Mouse (Mus musculus) heart, embryonic 11.5 days (tissue): ENCODE data around the gene Gm20517. TPM values are rescaled to one million over a fixed set of nuclear protein-coding genes. Genes with fewer than 3 reads are reported as not detected.

Source experiments
- ATAC-seq: fragments of 200-750 bp; cut with Nextera tagmentation; replicated peaks from 2 replicates; pipeline ENCODE4 v1.8.0; 2017; ENCODE audit warnings: moderate library complexity; ENCODE audit not compliant: insufficient number of reproducible peaks, low FRiP score, low TSS enrichment
- H3K27ac ChIP-seq: fragments of 300-500 bp; sonication (generic); 2 replicates; pipeline ENCODE4 v1.5.1; 2014; ENCODE audit warnings: mild to moderate bottlenecking, low read depth, low read length
- H3K27me3 ChIP-seq: fragments of 300-500 bp; sonication (generic); 2 replicates; pipeline ENCODE4 v1.6.1; 2014; ENCODE audit warnings: mild to moderate bottlenecking, low read length, mixed read lengths; ENCODE audit not compliant: control insufficient read depth, insufficient read depth
- H3K36me3 ChIP-seq: fragments of 300-500 bp; sonication (generic); 2 replicates; pipeline ENCODE4 v1.6.1; 2014; ENCODE audit warnings: mild to moderate bottlenecking, low read length, moderate library complexity, mixed read lengths; ENCODE audit not compliant: control insufficient read depth, insufficient read depth
- H3K4me1 ChIP-seq: fragments of 300-500 bp; sonication (generic); 2 replicates; pipeline ENCODE4 v1.6.1; 2014; ENCODE audit warnings: low read length; ENCODE audit not compliant: control insufficient read depth, insufficient read depth
- H3K4me2 ChIP-seq: fragments of 300-500 bp; sonication (generic); 2 replicates; pipeline ENCODE4 v1.6.1; 2014; ENCODE audit warnings: mild to moderate bottlenecking, moderate library complexity
- H3K4me3 ChIP-seq: fragments of 300-500 bp; sonication (generic); 2 replicates; pipeline ENCODE4 v1.5.1; 2014; ENCODE audit warnings: low read depth, low read length
- H3K9ac ChIP-seq: fragments of 300-500 bp; sonication (generic); 2 replicates; pipeline ENCODE4 v1.6.1; 2014; ENCODE audit warnings: mild to moderate bottlenecking, low read depth, low read length, moderate library complexity
- H3K9me3 ChIP-seq: fragments of 300-500 bp; sonication (generic); replicated peaks from 2 replicates; pipeline ENCODE4 v1.6.1; 2016; ENCODE audit warnings: low read length; ENCODE audit not compliant: control insufficient read depth
- WGBS: fragments of 180-500 bp; shearing (Covaris S2); extraction: QIAGEN DNeasy Blood & Tissue Kit; methylation state at CpG from one replicate; pipeline ENCODE4 v1.1.7; 2014; ENCODE audit not compliant: insufficient replicate concordance; 5-methylcytosine and 5-hydroxymethylcytosine counted together
- polyA plus RNA-seq: library from polyadenylated mRNA; unstranded; fragments of >200 nt; fragmentation: Nextera tagmentation; extraction: Ambion mirVana; gene quantifications from 2 replicates; pipeline ENCODE4 v1.2.1, GENCODE M21; 2014

The Gm20517 gene
- polyA plus RNA-seq, 1 experiment from 2014 or later: 1.6 TPM

- H3K9ac ChIP-seq: no peak overlapping the region
- H3K4me2 ChIP-seq: no peak overlapping the region
- H3K4me1 ChIP-seq: no peaks in the 10 kb centered on the region
- H3K36me3 ChIP-seq: no peaks in the 10 kb centered on the region
- H3K27me3 ChIP-seq: no peaks in the 10 kb centered on the region
- H3K4me3 ChIP-seq: no peak overlapping the region
- H3K9me3 ChIP-seq: no peaks in the 10 kb centered on the region
- no peak for ATAC-seq
- no peak overlapping the region for H3K27ac ChIP-seq
Measured at GRCm38 (mm10) chr17:47572436-47572835, 39.0 kb upstream of the Gm20517 start.

DNA sequence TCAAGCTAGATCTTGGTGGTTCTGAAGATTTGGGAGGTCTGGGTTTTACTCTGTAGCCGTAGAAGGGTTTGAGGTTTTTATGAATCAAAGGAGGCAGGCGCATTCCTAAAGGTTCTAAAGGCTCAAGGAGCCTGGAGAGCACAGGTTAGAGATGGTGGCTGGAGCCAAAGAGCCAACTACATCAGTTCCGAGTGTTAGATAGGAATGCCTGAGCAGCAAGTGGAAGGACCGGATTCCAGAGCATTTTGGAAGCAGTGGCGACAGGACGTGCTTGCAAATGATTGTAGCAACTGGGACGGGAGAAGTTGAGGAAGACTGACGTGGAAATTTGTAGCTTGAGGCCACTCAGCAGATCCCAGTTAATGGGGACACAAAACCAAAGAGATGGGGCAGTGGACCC is 37.4 kb upstream of the Gm20517 start:
- no peak for ATAC-seq
- H3K9ac ChIP-seq: no peak overlapping the region
- no peaks in the 10 kb centered on the region for H3K27me3 ChIP-seq
- 56% methylated on average over 8 of the region's 8 CpGs for whole genome bisulfite sequencing
- no peak overlapping the region for H3K4me2 ChIP-seq
- H3K9me3 ChIP-seq: no peaks in the 10 kb centered on the region
- no peak overlapping the region for H3K27ac ChIP-seq
- no peaks in the 10 kb centered on the region for H3K4me1 ChIP-seq
- no peak overlapping the region for H3K4me3 ChIP-seq
- no peaks in the 10 kb centered on the region for H3K36me3 ChIP-seq

GRCm38 (mm10) chr17:47574830-47575229 is 36.6 kb upstream of the Gm20517 start:
- 48% methylated on average over 11 of the region's 11 CpGs for WGBS
- H3K27ac ChIP-seq: no peak overlapping the region
- H3K27me3 ChIP-seq: no peaks in the 10 kb centered on the region
- no peak overlapping the region for H3K9ac ChIP-seq
- no peak overlapping the region for H3K4me2 ChIP-seq
- no peak for ATAC-seq
- no peak overlapping the region for H3K4me3 ChIP-seq
- no peaks in the 10 kb centered on the region for H3K4me1 ChIP-seq
- H3K9me3 ChIP-seq: no peaks in the 10 kb centered on the region
- no peaks in the 10 kb centered on the region for H3K36me3 ChIP-seq

- H3K27me3 ChIP-seq: no peaks in the 10 kb centered on the region
- ATAC-seq: no peak
- no peaks in the 10 kb centered on the region for H3K4me1 ChIP-seq
- no peak overlapping the region for H3K4me3 ChIP-seq
- no peaks in the 10 kb centered on the region for H3K36me3 ChIP-seq
- H3K9me3 ChIP-seq: no peaks in the 10 kb centered on the region
- no peak overlapping the region for H3K4me2 ChIP-seq
- 71% methylated on average over 6 of the region's 6 CpGs for WGBS
- H3K9ac ChIP-seq: no peak overlapping the region
- no peak overlapping the region for H3K27ac ChIP-seq
Measured at GRCm38 (mm10) chr17:47578655-47579054, 32.7 kb upstream of the Gm20517 start.

GRCm38 (mm10) chr17:47580962-47581361 is 30.4 kb upstream of the Gm20517 start:
- no peak for ATAC-seq
- Histone ChIP-seq H3K27ac (no peak overlapping the region), H3K4me3 (no peak overlapping the region), H3K27me3 (no peaks in the 10 kb centered on the region), H3K4me1 (no peaks in the 10 kb centered on the region), H3K9me3 (no peaks in the 10 kb centered on the region), H3K36me3 (no peaks in the 10 kb centered on the region), H3K9ac (no peak overlapping the region), H3K4me2 (no peak overlapping the region)
- whole genome bisulfite sequencing: 86% methylated on average over 4 of the region's 4 CpGs

DNA sequence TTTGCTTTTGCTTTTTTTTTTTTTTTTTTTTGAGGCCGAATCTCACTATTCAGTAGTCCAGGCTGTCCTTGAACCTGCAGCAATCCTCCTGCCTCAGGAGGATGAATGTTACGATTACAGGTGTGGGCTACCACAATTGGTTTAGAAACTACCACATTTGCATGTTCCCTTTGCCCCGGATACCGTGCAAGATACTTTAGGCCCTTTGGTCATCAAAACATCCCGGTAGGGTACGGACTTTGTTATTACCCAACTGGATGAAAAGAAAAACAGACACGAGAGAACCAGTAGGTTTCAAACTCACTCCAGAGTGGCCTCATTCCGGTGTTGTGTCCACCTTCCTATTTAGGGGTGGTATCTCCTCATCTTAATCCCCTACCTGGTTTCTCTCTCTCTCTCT is 22.9 kb upstream of the Gm20517 start:
- 79% methylated on average over 8 of the region's 8 CpGs for WGBS
- no peak for ATAC-seq
- no peak overlapping the region for H3K4me3 ChIP-seq
- H3K27ac ChIP-seq: no peak overlapping the region
- H3K4me1 ChIP-seq: peaks cover 12% of the 10 kb centered on the region; the same call in 1 of the 2 replicates
- no peak overlapping the region for H3K4me2 ChIP-seq
- H3K9ac ChIP-seq: no peak overlapping the region
- H3K9me3 ChIP-seq: no peaks in the 10 kb centered on the region
- H3K36me3 ChIP-seq: no peaks in the 10 kb centered on the region
- H3K27me3 ChIP-seq: no peaks in the 10 kb centered on the region

DNA sequence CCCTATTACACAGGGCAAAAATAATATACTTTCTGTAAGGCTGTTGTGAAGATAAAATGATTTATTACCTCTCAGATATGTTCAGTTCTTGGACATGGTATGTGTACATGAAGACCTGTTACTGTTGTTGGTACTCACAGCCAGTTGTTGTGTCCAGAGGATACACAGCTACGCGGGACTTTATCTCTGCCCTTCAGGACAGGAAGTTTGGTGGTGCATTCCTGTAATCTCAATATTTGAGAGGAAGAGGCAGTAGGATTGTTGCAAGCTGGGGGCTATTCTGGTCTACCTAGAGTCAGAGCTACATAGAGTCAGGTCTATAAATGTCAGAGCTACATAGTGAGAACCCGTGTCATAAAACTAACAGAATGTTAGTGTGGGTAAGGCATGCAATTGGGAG is 20.3 kb upstream of the Gm20517 start:
- Histone ChIP-seq H3K27me3 (no peaks in the 10 kb centered on the region), H3K4me2 (no peak overlapping the region), H3K36me3 (0 out of 2 replicates have a peak, but pooled peaks cover 2% of the 10 kb centered on the region), H3K9me3 (no peaks in the 10 kb centered on the region), H3K27ac (no peak overlapping the region), H3K9ac (no peak overlapping the region), H3K4me3 (no peak overlapping the region), H3K4me1 (peaks cover 13% of the 10 kb centered on the region; the same call in 1 of the 2 replicates)
- no peak for ATAC-seq
- 56% methylated on average over 3 of the region's 3 CpGs for WGBS

DNA sequence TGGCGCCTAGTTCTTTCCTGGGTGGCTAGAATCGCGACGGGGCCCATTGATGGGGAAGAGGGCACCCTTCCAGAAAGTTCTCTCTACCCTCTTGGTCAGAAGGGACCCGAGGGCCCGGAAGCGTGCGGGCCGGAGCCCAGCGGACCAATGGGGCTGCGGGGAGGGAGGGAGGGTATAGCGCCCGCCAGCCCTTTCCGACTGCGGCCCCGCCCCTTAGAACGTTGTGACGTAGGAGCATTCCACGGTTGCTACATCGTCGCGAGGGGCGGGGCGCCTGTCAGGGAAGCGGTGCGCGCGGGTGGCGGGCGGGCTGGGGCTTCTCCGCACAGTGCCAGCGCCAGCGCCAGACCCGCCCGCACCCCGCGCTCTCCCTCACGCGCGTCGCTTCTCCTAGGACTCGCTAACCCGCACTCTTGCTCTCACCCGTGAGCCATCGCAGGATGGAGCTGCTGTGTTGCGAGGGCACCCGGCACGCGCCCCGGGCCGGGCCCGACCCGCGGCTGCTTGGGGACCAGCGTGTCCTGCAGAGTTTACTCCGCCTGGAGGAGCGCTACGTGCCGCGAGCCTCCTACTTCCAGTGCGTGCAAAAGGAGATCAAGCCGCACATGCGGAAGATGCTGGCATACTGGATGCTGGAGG is 18.1 kb upstream of the Gm20517 start:
- under 1% methylated on average over 56 of the region's 63 CpGs for WGBS
- H3K27me3 ChIP-seq: no peaks in the 10 kb centered on the region
- H3K4me2 ChIP-seq: peak overlapping the region; percentile 96
- H3K9me3 ChIP-seq: no peaks in the 10 kb centered on the region
- peak overlapping the region; percentile 93 for H3K4me3 ChIP-seq
- ATAC-seq: peak; percentile 81
- peaks cover 8% of the 10 kb centered on the region; the same call in 1 of the 2 replicates for H3K36me3 ChIP-seq
- peak overlapping the region; percentile 97 for H3K9ac ChIP-seq
- H3K27ac ChIP-seq: peak overlapping the region; percentile 97
- H3K4me1 ChIP-seq: peaks cover 34% of the 10 kb centered on the region

DNA sequence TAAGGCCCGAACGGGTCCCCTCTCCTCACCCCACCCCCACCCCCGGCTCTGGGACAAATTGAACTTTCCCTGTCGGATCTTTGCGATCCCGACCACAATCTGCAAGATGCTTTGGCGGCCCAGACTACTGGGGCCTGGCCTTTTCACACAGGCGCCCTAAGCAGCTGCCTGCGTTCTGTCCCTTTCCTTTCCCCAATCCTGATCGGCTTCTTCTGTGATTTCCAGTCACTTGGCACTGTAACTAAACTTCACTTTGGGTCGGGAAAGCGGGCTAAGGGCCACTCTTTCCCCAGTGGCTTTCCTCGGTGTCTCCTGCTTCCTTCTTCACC is 17.6 kb upstream of the Gm20517 start:
- ATAC-seq: no peak
- Histone ChIP-seq H3K4me2 (peak overlapping the region; percentile 96), H3K27me3 (no peaks in the 10 kb centered on the region), H3K9me3 (no peaks in the 10 kb centered on the region), H3K4me1 (peaks cover 38% of the 10 kb centered on the region), H3K27ac (peak overlapping the region; percentile 97), H3K4me3 (peak overlapping the region; percentile 93), H3K9ac (peak overlapping the region; percentile 97), H3K36me3 (peaks cover 11% of the 10 kb centered on the region)
- 2% methylated on average over 13 of the region's 13 CpGs for WGBS
